Mouse (Mus musculus) liver, embryonic 14.5 days (tissue): Measurements from ENCODE around the gene Fxyd7.

Experiments
- CTCF ChIP-seq: IDR thresholded peaks from 2 replicates; pipeline ENCODE4 v1.5.1; 2016; ENCODE audit warnings: antibody characterized with exemption, low read depth, control low read depth
- EP300 ChIP-seq: IDR thresholded peaks from 2 replicates; pipeline ENCODE4 v1.6.1; 2016; ENCODE audit warnings: antibody characterized with exemption, low read depth

- TF ChIP-seq CTCF (peak; percentile 36; the same call in 1 of the 2 replicates), EP300 (no peak)
Observed at GRCm38 (mm10) chr7:30996491-30996890, 54.8 kb downstream of the Fxyd7 start.
